Mouse (Mus musculus): ENCODE data around the gene Ppp2r2c. TPM values are rescaled to one million over a fixed set of nuclear protein-coding genes. Genes with fewer than 3 reads are reported as not detected.
"Not testable (repeated sequence)": the region's sequence is repeated elsewhere in the genome, so short reads cannot be mapped to it uniquely, and the experiment has no call there.

Ppp2r2c gene
- total and polyA plus RNA-seq, 3 experiments, result 4.0 to 6.9 (median 5.1) TPM

DNA sequence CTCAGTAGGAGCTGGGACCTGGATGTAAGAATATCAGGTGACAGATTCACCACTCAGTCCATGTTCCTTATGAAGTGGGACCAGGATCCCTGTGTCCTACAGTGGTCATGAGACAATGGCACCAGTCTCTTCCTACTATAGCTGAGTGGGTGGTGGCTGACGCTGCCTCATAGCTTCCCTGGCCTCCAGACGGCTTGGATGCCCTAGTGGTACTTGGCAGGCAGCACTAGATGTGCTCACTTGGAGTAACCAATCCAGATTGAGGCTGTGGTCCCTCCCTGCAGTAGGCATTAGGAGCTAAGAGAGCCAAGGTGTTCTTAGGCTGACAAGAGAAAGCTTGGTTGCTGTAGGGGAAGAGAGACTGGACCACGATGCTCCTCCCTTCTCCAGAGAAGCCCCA lies 61.1 kb downstream of the Ppp2r2c start:
- DNase-seq, result no peak

DNA sequence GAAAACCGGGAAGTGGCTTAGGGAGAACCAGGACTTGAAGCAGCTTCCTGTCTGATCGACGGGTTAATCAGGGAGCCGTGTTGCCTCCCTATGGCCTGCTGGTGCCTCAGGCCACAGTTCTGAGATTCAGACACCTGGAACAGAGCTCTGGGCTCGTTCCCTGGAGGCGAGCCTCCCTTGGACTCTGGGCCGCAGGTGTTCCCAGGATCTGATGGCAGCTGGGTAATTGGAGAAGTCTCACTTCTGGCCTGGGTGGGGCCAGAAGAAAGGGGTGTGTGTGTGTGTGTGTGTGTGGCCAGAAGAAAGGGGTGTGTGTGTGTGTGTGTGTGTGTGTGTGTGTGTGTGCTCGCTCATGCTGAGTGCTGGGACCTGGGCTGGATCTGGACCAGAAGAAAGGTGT lies 65.1 kb downstream of the Ppp2r2c start:
- no peak for DNase-seq

DNA sequence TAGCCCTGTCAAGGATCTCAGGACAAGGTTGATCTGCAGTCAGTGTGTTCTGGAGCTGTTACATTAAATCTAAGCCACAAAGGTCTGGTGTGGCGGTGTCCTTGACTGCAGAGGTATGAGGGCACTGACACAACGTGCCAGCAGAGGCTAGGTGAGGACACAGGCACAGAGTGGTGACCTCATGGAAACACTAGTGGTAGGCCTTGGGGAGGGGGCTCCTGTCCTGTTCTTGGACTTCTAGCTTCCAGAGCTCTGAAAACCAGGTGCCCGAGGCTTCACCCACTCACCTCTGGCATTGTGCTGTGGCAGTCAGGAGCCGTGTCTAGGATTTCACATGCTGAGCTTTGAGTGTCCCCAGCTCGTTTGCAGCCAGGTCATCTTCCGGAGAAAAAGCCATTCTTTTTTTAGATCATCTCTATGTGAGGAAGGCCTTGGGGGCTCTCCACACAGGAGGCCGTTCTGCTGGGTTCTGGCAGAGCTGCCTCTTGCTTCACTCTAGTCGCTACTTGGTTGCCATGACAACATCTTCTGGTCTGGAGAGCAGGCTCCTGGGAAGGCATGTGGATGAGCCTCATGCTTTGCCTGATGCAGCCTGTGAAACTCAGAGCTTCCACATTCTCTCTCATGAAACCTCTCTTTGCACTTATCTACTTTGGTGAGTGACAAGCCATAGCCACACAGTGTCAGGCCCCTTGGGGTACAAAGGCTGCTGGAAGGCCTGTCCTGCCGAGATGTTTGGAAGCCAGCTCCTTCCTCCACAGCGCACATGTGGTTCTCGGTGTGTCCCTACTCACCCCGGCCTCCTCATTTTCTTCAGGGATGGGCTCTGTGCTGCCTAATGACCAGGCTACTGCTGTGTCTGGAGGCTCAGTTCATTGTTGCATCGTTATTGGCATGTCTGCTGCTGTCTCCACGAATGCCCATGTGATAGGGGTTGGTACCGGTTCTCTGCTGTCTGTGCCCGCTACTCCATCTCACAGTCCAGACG lies 67.5 kb downstream of the Ppp2r2c start:
- DNase-seq, result peak; percentile 29

DNA sequence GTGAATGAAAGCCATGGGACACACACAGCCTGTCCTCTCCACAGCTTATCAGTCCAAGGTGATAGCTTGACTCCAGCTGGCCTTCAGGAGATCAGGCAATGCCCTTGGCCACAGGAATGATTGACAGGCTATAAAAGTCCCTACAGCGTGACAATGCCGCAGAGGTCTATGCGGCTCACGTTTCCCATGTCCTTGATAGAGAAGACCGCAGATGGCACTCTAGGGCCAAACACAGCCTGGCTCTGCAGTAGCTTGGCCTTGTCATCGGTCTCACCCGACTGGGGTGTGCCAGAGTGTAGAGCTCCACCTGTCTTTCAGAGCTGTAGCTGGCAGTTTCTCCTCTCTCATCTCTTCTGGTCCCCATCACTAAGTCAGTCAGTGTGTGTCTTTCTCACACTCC lies 68.2 kb downstream of the Ppp2r2c start:
- DNase-seq, result peak; percentile 44

DNA sequence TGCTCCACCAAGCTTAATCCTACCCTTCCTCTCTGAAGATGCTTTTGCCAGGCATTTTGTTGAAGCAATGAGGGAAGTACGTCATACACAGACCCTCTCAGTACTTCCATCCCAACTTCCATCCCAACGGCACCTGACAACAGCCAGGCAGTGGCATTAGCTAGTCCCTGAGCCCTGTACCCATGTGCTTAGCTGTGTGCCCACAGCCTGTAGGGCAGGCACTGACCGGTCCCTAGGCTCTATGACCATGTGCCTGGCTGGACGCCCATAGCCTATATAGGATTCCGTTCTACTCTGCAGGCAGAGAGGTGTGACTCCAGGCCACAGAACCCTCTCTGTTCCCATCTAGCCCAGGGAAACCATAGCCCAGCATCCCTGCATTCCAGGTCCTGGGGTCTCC lies 69.7 kb downstream of the Ppp2r2c start:
- no peak for DNase-seq

DNA sequence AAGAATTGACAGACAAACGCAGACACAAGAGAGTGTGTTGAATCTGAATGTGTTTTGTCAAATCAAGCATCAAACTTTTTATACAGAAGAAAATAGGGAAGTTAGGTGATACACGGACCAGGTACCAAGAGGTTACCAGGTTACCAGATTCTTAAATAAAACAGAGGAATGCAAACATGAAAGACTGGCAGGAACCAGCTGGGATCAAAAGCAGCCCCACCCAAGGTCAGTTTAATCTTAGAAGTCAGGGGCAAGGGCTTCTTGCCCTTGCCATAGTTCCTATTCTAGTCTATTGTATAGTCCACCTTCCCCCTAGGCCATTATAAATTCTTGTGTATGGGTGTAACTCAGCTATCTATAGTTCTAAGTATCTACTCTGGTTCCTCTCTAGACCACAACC lies 70.7 kb downstream of the Ppp2r2c start:
- DNase-seq, result not testable (repeated sequence)

DNA sequence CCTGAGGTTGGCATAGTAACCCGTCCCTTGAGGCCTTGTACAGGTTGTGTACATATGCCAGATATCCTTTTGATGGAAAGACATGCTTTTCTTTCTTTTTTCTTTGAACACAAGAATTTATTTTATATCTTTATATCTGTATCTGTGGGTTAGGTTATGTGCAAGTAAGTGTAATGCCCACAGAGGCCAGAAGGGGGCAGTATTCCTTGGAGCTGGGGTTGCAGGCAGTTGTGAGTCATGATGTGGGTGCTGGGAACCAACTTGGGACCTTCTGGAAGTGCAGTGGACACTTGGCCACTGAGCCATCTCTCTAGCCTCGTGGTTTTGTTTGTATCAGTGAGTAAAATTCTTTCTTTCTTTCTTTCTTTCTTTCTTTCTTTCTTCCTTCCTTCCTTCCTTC lies 74.1 kb downstream of the Ppp2r2c start:
- DNase-seq, result no peak

DNA sequence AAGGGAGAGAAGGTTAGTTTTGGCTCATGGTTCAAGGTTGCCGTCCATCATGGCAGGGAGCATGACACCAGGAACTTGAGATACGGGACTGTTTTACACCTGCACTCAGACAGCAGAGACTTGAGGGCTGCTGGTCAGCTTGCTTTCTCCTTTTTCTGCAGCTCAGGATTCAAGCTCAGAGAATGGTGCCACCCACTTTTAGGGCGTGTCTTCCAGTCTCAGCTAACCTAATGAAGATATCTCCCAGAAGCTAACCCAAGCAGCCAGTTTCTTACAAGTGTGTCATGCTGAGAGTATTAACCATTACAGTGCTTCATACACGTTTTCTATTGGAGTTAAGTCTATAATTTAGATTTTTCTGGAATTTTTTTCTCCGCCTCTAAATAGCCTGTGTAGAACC lies 76.2 kb downstream of the Ppp2r2c start:
- no peak for DNase-seq

DNA sequence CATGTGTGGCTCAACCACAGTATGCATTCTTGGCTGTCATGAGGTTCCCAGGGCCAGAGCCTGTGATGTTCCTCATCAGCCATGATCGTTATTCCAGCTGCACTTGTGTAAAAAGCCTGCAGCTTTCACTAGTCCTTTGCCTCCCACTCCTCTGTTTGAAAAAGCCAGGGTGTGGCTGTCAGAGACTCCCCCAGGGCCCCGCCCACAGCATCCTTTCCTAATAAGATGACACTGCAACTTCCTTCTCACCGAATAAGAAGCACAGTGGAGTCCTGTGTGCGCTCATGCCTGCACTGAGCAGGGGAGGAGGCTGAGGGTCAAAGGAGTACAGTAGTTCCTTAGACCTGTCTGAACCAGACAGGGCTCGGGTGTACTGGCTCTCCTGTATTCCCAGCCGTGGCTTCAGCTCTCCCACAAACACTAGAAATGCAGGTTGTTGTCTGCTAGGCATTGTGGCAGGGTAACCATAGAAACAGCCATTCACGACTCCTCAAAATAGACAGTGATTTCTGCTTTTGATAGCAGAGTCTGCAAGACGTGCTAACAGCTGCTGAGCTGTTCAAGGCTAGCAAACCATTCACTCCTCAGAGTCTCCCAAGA lies 76.9 kb downstream of the Ppp2r2c start:
- no peak for DNase-seq

DNA sequence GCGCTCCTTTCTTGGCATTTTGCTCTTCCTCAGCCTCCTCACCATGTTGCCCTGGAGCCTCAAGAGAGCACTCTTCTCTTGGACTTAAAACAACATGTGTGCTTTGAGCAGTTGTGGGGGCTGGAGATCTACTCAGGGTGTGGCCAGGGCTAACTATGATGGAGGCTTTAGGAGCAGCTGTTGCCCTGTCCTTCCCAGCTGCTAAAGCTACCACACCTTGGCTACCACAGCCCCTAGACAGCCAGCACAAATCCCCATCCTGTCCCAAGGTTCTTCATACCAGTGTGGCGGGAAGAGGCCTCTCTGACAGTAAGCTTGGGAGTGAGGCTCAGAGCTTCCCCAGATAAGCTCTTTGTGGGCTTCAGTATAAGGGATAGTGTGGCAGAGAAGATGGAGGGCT lies 77.4 kb downstream of the Ppp2r2c start:
- DNase-seq, result no peak

DNA sequence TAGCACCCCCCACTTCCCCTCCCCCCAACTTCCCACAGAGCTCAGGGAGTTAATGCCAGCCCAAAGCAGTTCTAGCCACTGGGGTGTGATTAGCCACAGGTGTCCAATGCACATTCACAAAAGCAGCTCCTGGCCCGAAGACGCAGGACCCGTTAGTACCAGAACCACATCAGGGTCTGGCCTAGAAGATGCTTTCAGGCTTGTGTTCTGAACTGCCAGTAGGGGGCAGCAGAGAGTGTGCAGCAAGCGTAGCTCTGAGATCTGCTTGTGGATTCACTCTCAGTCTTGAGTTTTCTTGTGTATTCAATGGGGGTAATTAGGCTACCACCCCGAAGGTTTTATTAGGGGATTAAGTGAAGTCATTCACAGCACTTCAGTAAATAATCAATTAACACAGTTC lies 78.1 kb downstream of the Ppp2r2c start:
- DNase-seq, result peak; percentile 31

DNA sequence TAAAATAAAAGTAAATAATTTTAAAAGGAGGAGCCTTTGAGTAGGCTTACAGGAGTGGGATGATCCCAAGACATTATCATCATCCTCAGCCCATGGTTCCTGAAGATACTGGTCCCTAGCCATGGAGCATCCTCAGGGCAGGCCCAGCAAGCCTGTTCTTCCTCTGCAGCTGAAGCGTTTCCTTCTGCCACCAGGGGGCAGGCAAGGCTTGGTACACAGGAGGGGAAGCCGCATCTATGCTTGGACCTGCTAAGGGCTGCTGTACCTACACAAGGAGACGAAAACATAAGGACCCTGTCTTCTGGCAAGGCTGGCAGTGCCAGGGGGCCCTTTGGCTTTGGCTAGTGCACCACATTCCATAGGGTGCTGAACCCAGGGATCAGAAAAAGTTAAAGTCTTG lies 80.5 kb downstream of the Ppp2r2c start:
- peak; percentile 71 for DNase-seq

DNA sequence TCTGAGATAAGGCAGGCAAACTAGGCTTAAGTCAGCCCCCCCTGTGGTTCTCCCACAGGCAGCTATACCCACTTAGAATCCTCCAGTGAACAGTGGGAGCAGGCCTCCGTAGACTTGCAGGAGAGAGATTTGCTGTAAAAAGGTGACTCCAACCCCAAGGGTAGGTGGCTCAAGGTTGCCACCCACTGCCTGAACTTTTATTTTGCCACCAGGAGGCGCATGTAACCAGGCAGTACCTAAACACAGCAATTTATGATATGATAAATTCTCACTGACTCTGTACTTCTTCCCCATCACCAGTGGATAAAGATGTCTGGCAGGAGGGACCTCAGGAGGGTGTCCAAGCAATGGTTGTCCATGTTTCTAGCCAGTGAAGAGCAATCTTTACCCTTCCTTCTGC lies 82.6 kb downstream of the Ppp2r2c start:
- no peak for DNase-seq

DNA sequence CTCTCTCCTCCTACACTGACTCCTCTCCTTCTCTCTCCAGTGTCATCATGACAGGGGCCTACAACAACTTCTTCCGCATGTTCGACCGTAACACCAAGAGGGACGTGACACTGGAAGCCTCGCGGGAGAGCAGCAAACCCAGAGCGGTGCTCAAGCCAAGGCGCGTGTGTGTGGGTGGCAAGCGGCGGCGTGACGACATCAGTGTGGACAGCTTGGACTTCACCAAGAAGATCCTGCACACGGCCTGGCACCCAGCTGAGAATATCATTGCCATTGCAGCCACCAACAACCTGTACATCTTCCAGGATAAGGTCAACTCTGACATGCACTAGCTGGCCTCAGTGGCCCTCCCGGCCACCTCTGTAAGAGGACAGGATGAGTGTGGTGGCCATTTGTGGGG lies 84.0 kb downstream of the Ppp2r2c start:
- DNase-seq, result no peak

DNA sequence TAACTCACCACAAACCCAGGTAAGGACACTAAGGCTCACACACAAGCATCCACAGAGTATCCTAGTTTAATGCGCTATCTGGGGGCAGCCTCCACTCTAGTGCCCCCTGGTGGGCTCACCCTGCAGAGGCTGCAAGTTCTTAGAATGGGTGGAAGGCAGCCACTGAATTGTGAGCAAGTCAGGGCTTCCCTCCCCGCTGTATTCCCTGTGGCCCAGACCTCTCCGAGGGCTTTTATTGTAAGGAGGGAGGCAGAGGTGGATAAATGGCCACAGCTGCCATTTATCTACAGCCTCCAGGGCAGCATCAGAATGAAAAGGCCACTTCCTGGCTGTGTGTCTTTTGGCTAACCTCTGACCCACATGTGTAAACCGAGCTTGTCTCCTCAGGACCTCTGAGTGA lies 87.1 kb downstream of the Ppp2r2c start:
- no peak for DNase-seq

DNA sequence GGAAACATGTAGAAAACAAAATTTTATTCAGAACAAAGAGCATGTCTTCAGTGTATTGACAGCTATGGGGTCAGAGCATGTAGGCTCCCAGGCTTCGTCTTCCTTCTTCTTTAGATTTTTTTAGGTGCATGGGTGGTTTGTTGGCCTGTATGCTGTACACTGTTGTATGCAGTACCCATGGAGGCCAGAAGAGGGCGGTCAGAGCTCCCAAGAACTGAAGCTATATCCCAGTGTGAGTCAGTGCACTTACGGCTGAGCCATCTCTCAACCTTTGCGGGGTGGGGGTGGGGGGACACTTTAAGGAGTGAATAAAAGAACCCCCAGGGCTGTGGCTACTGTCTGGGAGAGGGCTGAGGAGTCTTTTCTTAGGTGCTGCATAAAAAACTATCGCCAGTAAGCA lies 90.5 kb downstream of the Ppp2r2c start:
- peak; percentile 69 for DNase-seq

DNA sequence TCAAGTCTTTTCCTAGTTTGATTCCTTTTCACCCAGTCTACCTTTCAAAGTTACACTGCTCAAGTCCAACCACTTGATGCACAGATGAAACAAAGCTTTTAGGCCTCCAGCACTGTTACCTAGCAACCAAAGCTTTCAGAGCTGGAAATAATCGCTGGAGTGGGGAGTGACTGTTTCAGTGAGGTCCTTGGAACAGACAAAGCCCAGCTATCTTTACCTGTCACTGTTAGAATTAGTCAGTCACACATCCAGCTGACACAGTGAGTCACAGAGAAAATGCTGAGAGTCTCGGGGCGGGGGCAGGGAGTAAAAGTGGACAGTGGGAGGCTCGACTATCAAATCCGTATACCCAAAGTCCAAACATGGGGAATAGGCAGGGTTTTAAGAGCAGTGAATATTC lies 92.2 kb downstream of the Ppp2r2c start:
- DNase-seq, result peak; percentile 52

DNA sequence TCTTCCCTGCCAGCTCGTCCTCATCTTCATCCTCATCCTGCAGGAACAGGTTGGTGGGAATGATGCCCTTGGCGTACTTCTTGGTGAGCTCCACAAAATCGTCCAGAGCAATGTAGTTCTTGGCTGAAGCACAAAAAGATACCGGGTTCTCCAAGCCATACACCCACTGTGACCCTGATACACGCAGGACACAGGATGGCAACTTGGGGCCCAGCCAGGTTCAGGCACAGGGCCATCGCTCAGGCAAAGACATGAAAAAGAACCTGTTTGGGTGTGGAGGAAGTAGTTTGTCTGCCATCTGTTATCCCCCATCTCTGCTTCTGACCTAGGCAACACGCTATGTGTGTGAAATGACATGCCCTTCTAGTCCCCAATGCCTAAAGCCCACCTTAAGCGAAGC lies 103.3 kb downstream of the Ppp2r2c start:
- DNase-seq, result no peak

DNA sequence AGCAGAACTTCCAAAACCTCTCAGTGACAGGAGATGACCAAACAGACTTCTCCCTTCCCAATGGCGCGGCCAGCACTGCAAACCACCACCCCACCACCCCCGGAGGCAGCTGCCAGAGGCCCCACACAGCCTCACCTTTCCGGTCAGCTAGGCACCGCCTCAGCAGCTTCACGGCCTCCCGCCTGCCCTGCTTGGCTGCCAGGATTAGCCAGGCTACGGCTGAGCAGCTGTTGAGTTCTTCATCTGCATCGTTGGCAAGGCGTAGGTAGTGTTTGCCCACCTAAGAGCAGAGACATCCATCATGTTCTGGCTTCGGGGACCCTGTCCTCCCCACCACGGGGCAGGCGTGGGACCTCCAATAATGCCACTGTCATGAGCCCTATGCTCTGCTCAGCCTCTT lies 107.0 kb downstream of the Ppp2r2c start:
- DNase-seq, result no peak

DNA sequence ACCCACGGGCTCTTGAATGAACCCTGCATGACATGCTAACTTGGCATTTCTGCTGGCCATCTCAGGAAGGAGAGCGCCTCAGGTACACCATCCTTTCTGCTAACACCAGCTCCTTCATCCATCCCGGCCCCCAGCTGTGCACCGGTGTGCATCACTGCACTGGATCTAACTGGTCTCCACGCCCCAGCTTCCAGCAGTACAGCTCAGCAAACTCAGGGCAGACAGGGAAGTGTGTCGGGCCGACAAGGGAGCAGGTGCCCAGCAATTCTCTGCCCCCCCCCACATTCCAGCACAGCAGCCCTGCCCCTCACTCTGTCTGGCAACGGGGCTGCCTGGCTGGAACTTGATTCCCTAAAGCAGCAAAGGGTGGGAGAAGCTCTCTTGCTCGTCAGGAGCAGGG lies 109.5 kb downstream of the Ppp2r2c start:
- DNase-seq, result no peak

DNA sequence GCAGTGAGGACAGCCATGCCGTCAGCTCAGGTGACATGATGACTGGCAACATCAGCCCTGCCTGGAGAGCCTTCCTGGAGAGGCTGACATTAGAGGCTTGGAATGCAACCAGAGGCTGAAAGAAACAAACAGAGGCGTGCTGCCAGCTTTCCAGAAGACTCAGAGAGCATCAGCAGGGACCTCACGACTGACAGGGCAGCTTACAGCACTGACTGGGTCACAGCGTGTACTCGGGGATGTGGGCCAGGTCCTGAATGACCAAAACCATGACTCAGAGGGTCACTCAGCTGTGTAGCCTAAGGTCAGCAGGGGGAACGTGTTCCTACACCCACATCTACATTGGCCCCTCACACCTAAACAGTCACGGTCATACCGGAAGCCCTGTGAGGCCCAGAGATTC lies 110.7 kb downstream of the Ppp2r2c start:
- DNase-seq, result peak; percentile 74

DNA sequence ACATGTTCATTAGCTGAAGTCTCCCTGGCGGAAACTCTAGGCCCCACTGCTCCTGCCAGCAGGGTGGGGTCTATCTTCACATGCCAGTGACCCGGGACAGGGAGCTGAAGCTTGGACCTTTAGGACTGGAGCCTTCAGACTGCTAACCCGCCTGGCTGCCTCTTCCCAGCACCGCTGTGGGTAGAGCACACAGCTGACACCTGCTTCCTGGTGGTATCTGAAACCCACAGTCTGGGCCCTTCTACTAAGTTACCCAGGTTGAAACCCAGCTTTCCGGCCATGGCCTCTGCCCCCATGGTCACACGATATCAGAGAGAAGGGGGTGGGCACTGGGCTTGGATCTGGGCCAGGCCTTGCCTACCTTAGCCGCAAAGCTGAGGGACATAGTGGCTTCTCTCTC lies 111.3 kb downstream of the Ppp2r2c start:
- DNase-seq, result no peak

DNA sequence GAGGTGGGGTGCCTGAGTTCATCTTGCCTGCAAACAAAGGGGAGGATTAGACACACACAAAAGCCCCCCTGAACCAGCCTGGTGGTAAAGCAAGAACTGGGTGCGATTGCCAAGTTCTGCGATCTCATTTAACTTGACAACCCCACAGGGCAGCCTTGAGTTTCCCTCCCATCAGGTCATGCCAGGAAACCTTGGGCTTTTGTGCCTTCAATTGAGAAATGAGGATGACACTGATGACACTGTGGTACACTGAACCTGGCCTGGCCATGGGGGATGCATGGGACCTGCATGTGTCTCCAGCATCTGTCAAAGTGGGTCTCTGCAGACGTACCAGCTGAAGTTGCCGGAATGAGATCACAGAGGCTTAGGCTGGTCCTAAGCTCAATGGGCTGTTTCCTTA lies 114.0 kb downstream of the Ppp2r2c start:
- DNase-seq, result peak; percentile 45

DNA sequence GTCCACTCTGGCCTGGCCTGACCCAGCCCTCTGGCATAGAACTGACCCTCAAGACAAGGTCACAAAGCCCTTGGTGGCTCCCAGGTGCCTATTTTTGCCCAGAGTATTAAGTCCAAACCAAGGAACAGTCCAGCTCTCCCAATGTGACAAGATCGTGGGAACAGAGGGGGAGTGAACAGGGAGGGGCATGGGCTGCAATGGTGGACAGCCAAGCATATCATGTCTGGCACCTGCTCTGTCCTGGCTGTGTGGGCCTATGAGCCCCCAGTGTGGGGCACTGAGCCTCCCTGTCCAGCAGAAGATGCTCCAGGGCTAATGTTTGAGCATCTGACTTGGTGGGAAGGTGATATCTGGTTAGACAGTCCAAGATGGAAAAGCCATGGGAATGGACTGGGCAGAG lies 118.3 kb downstream of the Ppp2r2c start:
- DNase-seq, result no peak

All from adrenal gland, adult 2 months (tissue).